Mouse (Mus musculus) intestine, embryonic 15.5 days (tissue): ENCODE data around the gene Pemt. TPM values are rescaled to one million over a fixed set of nuclear protein-coding genes. Genes with fewer than 3 reads are reported as not detected.
"Not testable (repeated sequence)": the region's sequence is repeated elsewhere in the genome, so short reads cannot be mapped to it uniquely, and the experiment has no call there.

Source experiments
- ATAC-seq: fragments of 200-750 bp; cut with Nextera tagmentation; 2 replicates; pipeline ENCODE4 v1.8.0; 2017; ENCODE audit warnings: moderate TSS enrichment, moderate library complexity
- H3K27ac ChIP-seq: fragments of 300-500 bp; sonication (generic); 2 replicates; pipeline ENCODE4 v1.5.1; 2015; ENCODE audit warnings: mild to moderate bottlenecking, inconsistent platforms
- H3K27me3 ChIP-seq: fragments of 300-500 bp; sonication (generic); replicated peaks from 2 replicates; pipeline ENCODE4 v1.6.1; 2015; ENCODE audit warnings: inconsistent platforms
- H3K36me3 ChIP-seq: fragments of 300-500 bp; sonication (generic); 2 replicates; pipeline ENCODE4 v1.6.1; 2015; ENCODE audit warnings: inconsistent platforms
- H3K4me1 ChIP-seq: fragments of 300-500 bp; sonication (generic); replicated peaks from 2 replicates; pipeline ENCODE4 v1.6.1; 2015; ENCODE audit warnings: inconsistent platforms
- H3K4me2 ChIP-seq: fragments of 300-500 bp; sonication (generic); replicated peaks from 2 replicates; pipeline ENCODE4 v1.6.1; 2015; ENCODE audit warnings: mild to moderate bottlenecking, inconsistent platforms
- H3K4me3 ChIP-seq: fragments of 300-500 bp; sonication (generic); replicated peaks from 2 replicates; pipeline ENCODE4 v1.5.1; 2015; ENCODE audit warnings: inconsistent platforms
- H3K9ac ChIP-seq: fragments of 300-500 bp; sonication (generic); 2 replicates; pipeline ENCODE4 v1.6.1; 2015; ENCODE audit warnings: inconsistent platforms
- H3K9me3 ChIP-seq: fragments of 300-500 bp; sonication (generic); 2 replicates; pipeline ENCODE4 v1.6.1; 2016; ENCODE audit warnings: inconsistent platforms
- WGBS: fragments of 180-500 bp; shearing (Covaris S2); methylation state at CpG from one replicate; pipeline ENCODE4 v1.1.7; 2015; 5-methylcytosine and 5-hydroxymethylcytosine counted together
- polyA plus RNA-seq: library from polyadenylated mRNA; unstranded; fragments of >200 nt; fragmentation: Nextera tagmentation; extraction: Ambion mirVana; gene quantifications from 2 replicates; pipeline ENCODE4 v1.2.1, GENCODE M21; 2015

Pemt gene
- polyA plus RNA-seq, 1 experiment from 2014 or later = 8.2 TPM

DNA sequence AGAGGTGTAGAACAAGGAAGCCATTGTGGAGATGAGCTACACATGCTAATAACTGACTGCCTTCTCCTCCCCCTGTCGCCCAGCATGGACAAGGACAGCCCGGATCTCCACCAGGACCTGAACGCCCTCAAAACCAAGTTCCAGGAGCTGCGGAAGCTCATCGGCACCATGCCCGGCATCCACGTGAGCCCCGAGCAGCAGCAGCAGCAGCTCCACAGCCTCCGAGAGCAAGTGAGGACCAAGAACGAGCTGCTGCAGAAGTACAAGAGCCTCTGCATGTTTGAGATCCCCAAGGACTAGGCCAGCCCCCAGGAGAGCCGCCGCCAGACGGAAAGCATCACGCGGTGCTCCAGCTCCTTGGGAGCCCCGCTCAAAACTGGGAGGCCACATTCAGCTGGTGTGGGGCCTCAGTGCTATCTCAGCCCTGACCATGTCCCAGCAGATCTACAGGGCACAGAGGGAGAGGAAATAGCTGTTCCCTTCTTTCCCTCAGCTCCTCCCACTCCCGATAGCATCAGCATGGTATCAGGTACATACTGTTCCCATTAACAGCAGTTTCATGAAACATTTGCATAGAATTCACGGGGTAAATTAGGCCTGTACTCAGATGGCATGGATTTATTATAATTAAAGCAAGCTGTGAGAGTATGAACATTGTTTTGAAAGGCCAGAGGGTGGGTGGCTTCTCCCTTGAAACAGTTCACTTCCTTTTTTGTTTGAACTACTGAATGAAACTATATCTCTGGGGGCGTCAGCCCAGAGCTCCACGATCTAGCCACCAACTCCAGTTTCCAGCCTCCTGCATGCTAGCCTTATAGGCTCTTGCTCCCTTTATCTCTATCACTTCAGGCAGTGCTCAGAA, 85.6 kb downstream of the Pemt start:
- Histone ChIP-seq H3K36me3 (peaks cover 14% of the 10 kb centered on the region), H3K9ac (no peak overlapping the region), H3K27ac (no peak overlapping the region), H3K27me3 (peaks cover 13% of the 10 kb centered on the region), H3K9me3 (no peaks in the 10 kb centered on the region), H3K4me1 (peaks cover 21% of the 10 kb centered on the region), H3K4me2 (no peak overlapping the region), H3K4me3 (no peak overlapping the region)
- ATAC-seq = no peak
- WGBS = 90% methylated on average over 20 of the region's 20 CpGs

DNA sequence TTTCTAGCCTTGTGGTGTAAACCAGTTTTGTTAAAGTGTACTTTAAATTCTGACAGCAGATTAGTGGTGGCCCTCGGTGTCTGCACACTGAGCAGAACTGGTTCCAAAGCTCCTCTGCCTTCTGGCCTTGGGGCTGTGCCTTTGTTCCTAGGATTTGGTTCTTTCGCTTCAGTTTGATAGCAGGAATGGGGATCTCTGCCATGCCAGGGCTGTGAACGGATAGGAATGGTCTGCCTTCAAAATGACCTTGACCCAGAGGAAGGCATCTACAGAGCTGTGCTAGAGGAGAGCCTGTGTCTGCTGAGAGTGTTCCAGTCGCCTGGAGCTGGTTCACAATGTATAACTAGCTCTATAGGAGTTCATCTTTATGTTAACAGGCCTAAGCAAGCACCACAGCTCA, 86.8 kb downstream of the Pemt start:
- peaks cover 11% of the 10 kb centered on the region for H3K27me3 ChIP-seq
- H3K4me3 ChIP-seq = no peak overlapping the region
- WGBS = 74% methylated on average over 4 of the region's 4 CpGs
- H3K4me2 ChIP-seq = no peak overlapping the region
- H3K9me3 ChIP-seq = no peaks in the 10 kb centered on the region
- peaks cover 14% of the 10 kb centered on the region for H3K36me3 ChIP-seq
- ATAC-seq = no peak
- H3K4me1 ChIP-seq = peaks cover 10% of the 10 kb centered on the region
- H3K9ac ChIP-seq = no peak overlapping the region
- H3K27ac ChIP-seq = no peak overlapping the region

DNA sequence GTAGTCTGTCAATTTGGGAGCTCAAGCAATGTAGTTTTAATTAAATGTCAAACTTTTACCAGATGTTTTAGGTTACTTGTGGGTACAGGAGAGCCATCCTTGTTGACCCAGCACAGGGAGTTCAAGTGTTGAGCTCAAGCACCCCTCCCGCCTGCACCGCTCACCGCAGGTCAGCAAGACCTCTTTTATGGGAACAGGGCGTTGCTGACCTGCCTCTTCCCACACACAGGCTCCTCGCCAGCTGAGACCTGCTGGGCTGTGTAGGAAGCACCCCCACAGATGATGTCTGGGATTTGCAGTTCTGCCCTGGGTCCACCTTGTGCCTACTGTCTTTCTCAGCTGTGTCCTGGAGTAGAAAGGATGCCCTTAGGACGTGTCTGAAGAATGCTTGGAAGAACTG, 89.5 kb downstream of the Pemt start:
- H3K27me3 ChIP-seq = no peaks in the 10 kb centered on the region
- peaks cover 11% of the 10 kb centered on the region for H3K36me3 ChIP-seq
- H3K9ac ChIP-seq = no peak overlapping the region
- H3K4me1 ChIP-seq = no peaks in the 10 kb centered on the region
- no peak for ATAC-seq
- H3K9me3 ChIP-seq = no peaks in the 10 kb centered on the region
- 86% methylated on average over 6 of the region's 6 CpGs for WGBS
- no peak overlapping the region for H3K4me2 ChIP-seq
- no peak overlapping the region for H3K4me3 ChIP-seq
- no peak overlapping the region for H3K27ac ChIP-seq

DNA sequence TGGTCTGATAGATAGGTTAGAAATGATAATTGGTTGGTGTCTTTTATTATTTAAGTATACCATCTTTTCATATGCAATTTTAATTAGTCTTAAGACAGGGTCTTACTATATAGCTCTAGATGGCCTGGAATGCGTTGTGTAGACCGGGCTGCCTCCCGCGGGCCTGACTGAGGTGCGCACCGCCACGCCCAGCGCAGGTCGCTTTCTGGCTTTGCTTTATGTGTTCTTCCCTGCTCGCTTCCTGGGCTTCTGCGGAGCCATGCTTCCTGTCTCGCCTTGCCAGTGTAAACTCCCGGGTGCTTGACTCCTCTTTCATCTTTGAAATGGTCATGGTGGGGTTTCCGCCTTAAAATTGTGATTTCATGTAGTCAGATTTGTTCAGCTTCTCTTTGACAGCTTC, 93.4 kb downstream of the Pemt start:
- 81% methylated on average over 14 of the region's 14 CpGs for WGBS
- no peak overlapping the region for H3K4me3 ChIP-seq
- no peak overlapping the region for H3K9ac ChIP-seq
- ATAC-seq = no peak
- H3K4me1 ChIP-seq = peaks cover 9% of the 10 kb centered on the region
- H3K27ac ChIP-seq = no peak overlapping the region
- no peaks in the 10 kb centered on the region for H3K27me3 ChIP-seq
- H3K9me3 ChIP-seq = no peaks in the 10 kb centered on the region
- no peak overlapping the region for H3K4me2 ChIP-seq
- H3K36me3 ChIP-seq = no peaks in the 10 kb centered on the region

DNA sequence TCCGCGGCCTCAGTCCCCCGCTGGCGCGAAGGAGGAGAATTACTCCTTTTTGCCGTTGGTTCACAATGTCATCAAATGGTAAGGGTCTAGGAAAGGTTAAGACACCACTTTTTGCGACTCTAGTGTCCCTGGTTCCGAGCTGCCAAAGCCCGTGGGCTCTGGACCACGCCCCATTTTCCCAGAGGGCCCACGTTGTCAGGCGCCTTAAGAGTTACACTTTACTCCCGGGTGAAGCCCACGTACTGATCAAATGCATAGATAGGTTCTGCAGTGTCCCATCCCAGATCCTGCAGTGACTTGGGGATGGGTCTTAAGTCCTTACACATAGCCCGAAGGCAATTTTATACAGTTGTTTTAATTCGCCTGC, 97.9 kb downstream of the Pemt start:
- Histone ChIP-seq H3K4me2 (peak overlapping the region; percentile 79), H3K4me3 (peak overlapping the region; percentile 88), H3K27ac (peak overlapping the region; percentile 70), H3K4me1 (peaks cover 14% of the 10 kb centered on the region), H3K36me3 (no peaks in the 10 kb centered on the region), H3K9me3 (no peaks in the 10 kb centered on the region), H3K27me3 (no peaks in the 10 kb centered on the region), H3K9ac (peak overlapping the region; percentile 87)
- WGBS = 2% methylated on average over 16 of the region's 16 CpGs
- ATAC-seq = peak; percentile 82

DNA sequence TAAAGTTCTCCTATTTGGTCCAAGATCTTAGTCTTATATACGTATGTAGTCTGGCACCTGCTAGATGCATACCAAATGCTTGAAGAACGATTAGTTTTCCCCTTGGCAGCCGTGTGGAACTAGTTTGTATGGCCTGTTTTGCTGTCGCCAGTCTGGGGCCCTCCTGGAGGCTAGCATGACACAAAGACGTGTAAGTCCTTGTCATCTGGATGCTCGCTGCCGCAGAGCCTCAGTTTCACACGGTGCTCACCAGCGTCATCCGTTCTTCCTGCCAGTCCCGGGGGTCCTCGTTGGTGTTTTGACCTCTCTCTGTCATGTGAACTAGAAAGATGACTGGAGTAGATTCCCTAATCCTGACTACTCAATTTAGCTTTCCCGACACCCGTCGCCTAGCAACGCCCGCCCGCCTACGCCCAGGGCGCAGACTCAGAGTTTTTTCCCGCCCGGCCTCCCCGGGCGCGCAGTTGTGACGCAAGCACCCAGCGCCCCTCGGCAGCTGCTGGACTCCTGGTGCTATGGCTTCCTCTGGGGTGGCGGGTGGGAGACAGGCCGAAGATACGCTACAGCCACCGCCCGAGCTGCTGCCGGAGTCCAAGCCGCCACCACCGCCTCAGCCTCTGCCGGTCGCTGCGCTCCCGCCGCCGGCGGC, 98.4 kb downstream of the Pemt start, which contains the start of gene Med9:
Gene Med9 (plus strand): TSS at position 455 of the 649 bp plus-strand sequence.
- Histone ChIP-seq H3K4me1 (peaks cover 14% of the 10 kb centered on the region), H3K36me3 (no peaks in the 10 kb centered on the region), H3K9me3 (no peaks in the 10 kb centered on the region), H3K4me2 (peak within 1 kb of the TSS; percentile 79), H3K27ac (peak within 1 kb of the TSS; percentile 70), H3K9ac (peak within 1 kb of the TSS; percentile 87), H3K27me3 (no peaks in the 10 kb centered on the region), H3K4me3 (peak within 1 kb of the TSS; percentile 88)
- ATAC-seq = peak; percentile 99
- WGBS = under 1% methylated on average over 43 of the region's 43 CpGs

DNA sequence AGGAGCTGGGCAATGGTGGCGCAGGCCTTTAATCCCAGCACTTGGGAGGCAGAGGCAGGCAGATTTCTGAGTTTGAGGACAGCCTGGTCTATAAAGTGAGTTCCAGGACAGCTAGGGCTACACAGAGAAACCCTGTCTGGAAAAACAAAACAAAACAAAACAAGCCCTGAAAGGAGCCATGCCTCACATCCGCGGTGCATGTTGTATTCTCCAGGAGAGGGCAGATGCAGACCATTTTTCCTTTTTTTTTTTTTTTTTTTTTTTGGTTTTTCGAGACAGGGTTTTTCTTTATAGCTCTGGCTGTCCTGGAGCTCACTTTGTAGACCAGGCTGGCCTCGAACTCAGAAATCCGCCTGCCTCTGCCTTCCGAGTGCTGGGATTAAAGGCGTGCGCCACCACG, 101.4 kb downstream of the Pemt start:
- peaks cover 17% of the 10 kb centered on the region for H3K4me1 ChIP-seq
- not testable (repeated sequence) for H3K27ac ChIP-seq, H3K27me3 ChIP-seq, ATAC-seq, H3K36me3 ChIP-seq, H3K9ac ChIP-seq, H3K4me3 ChIP-seq, H3K4me2 ChIP-seq, H3K9me3 ChIP-seq
- WGBS = 90% methylated on average over 9 of the region's 10 CpGs

DNA sequence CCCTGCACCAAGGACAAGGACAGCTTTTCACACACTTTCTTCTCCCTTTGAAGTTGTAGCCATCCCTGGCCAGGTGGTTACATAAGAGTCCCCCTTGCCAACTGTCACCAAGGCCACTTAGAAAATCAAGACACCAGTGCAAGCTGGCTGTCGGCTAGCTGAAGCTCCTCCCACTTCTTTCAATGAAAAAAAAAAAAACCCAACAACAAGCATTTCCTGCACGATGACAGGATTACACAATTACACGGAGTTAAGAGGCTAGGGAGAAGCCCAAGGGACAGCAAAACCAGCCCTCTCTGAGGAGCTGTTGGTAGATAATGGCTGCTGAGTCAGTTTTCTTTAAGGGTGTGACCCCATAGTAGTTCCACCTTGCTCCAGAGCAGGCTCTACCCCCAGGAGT, 104.9 kb downstream of the Pemt start:
- WGBS = 12% methylated on average over 3 of the region's 3 CpGs
- no peaks in the 10 kb centered on the region for H3K36me3 ChIP-seq
- no peaks in the 10 kb centered on the region for H3K27me3 ChIP-seq
- 0 out of 2 replicates have a peak, but pooled peaks have one; percentile 41 for ATAC-seq
- H3K27ac ChIP-seq = no peak overlapping the region
- H3K4me1 ChIP-seq = peaks cover 2% of the 10 kb centered on the region; the same call in 1 of the 2 replicates
- H3K4me2 ChIP-seq = no peak overlapping the region
- H3K4me3 ChIP-seq = no peak overlapping the region
- no peaks in the 10 kb centered on the region for H3K9me3 ChIP-seq
- no peak overlapping the region for H3K9ac ChIP-seq

DNA sequence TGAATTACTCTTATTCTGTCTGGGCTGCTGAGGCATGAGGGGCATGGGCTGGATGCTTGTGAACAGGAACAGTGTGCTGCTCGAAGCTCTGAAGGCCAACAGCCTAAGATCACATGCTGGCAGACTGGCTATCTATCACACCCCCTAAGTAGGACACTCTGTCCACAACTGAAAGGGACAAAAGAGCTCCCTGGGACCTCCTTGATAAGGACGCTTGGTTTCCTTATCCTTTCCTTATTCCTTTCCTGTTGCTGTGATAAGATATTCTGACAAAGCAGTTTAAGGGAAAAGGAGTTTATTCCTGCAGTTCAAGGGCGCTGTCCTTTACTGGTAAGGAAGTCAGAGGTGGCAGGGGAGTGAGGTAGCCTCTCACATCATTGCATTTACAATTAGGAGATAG, 105.6 kb downstream of the Pemt start:
- WGBS = 66% methylated on average over 3 of the region's 3 CpGs
- H3K27me3 ChIP-seq = no peaks in the 10 kb centered on the region
- no peak for ATAC-seq
- no peaks in the 10 kb centered on the region for H3K36me3 ChIP-seq
- H3K4me2 ChIP-seq = no peak overlapping the region
- H3K9me3 ChIP-seq = no peaks in the 10 kb centered on the region
- H3K9ac ChIP-seq = no peak overlapping the region
- H3K4me3 ChIP-seq = no peak overlapping the region
- no peak overlapping the region for H3K27ac ChIP-seq
- H3K4me1 ChIP-seq = peaks cover 2% of the 10 kb centered on the region; the same call in 1 of the 2 replicates

DNA sequence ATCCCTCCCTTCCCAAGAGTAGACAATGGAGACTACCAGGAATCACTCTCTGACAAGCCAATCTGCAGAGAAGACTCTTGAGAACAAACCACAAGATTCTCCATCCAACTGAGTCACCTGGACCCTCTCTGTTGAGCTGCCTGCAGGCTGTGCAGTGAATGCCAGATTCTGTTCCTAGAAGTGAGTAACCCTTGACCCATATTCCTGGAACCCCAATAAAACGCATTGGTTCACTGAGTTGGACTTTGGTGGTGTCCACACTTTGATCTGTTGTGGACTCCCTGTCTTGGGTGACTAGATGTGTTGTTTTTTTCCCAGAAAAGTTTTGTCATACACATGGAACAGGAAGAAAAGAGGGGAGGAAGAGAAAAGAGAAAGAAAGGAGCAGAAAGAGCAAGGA, 106.5 kb downstream of the Pemt start:
- no peaks in the 10 kb centered on the region for H3K9me3 ChIP-seq
- no peaks in the 10 kb centered on the region for H3K36me3 ChIP-seq
- no peaks in the 10 kb centered on the region for H3K27me3 ChIP-seq
- H3K4me3 ChIP-seq = no peak overlapping the region
- peaks cover 2% of the 10 kb centered on the region; the same call in 1 of the 2 replicates for H3K4me1 ChIP-seq
- H3K4me2 ChIP-seq = no peak overlapping the region
- WGBS = 49% methylated on average over 1 of the region's 1 CpGs
- no peak overlapping the region for H3K27ac ChIP-seq
- ATAC-seq = no peak
- H3K9ac ChIP-seq = no peak overlapping the region

DNA sequence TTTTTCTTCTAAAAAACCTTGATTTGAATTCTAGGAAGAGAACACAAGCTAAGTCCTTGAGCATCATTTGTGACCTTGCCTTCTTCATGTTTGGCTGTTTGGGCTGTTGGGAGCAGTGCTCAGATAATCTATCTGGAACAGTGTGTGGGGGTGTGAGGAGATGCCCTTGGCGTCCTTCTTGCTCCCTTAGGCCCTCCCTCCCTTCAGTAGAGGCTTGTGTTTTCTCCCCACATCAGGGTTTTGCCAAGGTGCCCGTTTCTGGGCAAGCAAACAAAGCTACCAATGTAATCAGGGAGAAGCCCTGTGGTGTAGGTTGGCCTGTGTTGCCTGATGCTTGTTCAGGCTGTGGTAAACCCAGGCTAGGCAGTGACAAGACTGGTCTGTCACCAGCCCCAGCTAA, 108.7 kb downstream of the Pemt start:
- Histone ChIP-seq H3K4me3 (no peak overlapping the region), H3K27me3 (no peaks in the 10 kb centered on the region), H3K36me3 (no peaks in the 10 kb centered on the region), H3K4me1 (peaks cover 18% of the 10 kb centered on the region), H3K9ac (no peak overlapping the region), H3K4me2 (no peak overlapping the region), H3K27ac (no peak overlapping the region), H3K9me3 (no peaks in the 10 kb centered on the region)
- WGBS = 35% methylated on average over 2 of the region's 2 CpGs
- ATAC-seq = no peak

DNA sequence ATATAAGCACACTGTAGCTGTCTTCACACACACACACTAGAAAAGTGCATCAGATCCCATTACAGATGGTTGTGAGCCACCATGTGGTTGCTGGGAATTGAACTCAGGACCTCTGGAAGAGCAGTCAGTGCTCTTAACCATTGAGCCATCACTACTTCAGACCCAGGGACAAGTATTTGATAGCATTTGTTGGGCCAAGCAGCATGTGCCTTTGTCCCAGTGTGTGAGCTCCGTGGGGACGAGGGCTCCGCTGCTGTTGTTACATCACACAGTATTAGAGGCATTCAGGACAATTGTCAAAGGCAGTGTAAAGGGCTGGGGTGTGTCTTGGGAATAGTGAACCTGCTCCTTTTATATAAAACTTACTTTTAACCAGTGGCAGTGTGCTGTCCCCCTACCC, 109.3 kb downstream of the Pemt start:
- Histone ChIP-seq H3K27ac (no peak overlapping the region), H3K9ac (no peak overlapping the region), H3K9me3 (no peaks in the 10 kb centered on the region), H3K27me3 (no peaks in the 10 kb centered on the region), H3K4me1 (peaks cover 24% of the 10 kb centered on the region), H3K36me3 (no peaks in the 10 kb centered on the region), H3K4me2 (no peak overlapping the region), H3K4me3 (no peak overlapping the region)
- 72% methylated on average over 3 of the region's 3 CpGs for WGBS
- no peak for ATAC-seq
